Mouse (Mus musculus) cortical plate, adult 2 months (tissue): Measurements from ENCODE around the gene Ifnb1. TPM values are rescaled to one million over a fixed set of nuclear protein-coding genes. Genes with fewer than 3 reads are reported as not detected.
A peak's percentile ranks its signal among the peaks of the same experiment; 100 is the strongest.

ENCODE experiments used
- H3K27ac ChIP-seq: fragments of 200-500 bp; 2 replicates; pipeline ENCODE4 v1.5.1; 2012; ENCODE audit warnings: low read length, control low read depth, inconsistent platforms; ENCODE audit not compliant: insufficient read depth
- H3K4me1 ChIP-seq: fragments of 200-500 bp; 2 replicates; pipeline ENCODE4 v1.6.1; 2011; ENCODE audit warnings: low read length; ENCODE audit not compliant: control insufficient read depth, insufficient read depth
- H3K4me3 ChIP-seq: fragments of 200-500 bp; 2 replicates; pipeline ENCODE4 v1.5.1; 2011; ENCODE audit warnings: mild to moderate bottlenecking, low read length, control low read depth; ENCODE audit not compliant: insufficient read depth
- CTCF ChIP-seq: fragments of 200-500 bp; IDR thresholded peaks from 2 replicates; pipeline ENCODE4 v1.5.1; 2011; ENCODE audit warnings: mild to moderate bottlenecking, control low read depth, low read length; ENCODE audit not compliant: insufficient read depth; ENCODE audit errors: extremely low read depth
- POLR2A ChIP-seq: fragments of 200-500 bp; IDR thresholded peaks from 2 replicates; pipeline ENCODE4 v1.6.1; 2011; ENCODE audit warnings: mild to moderate bottlenecking, low read length, control low read depth; ENCODE audit not compliant: insufficient read depth; ENCODE audit errors: extremely low read depth
- polyA plus RNA-seq: library from polyadenylated mRNA; depleted of rRNA; stranded (reverse); fragments of >200 nt; gene quantifications from 2 replicates; pipeline ENCODE4 v1.2.3, GENCODE M21; 2012

The Ifnb1 gene
- polyA plus RNA-seq, 1 experiment: not detected

DNA sequence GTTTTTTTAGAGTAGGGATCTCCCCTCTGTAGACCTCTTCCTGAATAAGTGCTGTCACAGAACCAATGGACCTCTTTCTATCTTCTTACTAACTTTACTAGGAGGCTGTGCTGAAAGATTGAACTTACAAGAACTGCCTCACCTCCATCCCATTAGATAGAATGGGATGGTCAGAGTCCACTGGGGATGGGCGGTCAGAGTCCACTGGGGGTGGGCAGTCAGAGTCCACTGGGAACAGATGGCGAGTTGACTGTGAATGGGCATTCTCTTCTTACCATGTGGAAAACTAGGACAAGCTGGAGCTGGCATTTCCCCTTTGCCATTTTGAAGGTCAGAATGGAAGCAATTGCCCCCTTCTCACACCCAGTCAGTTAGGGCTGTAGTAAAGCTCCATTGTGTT lies 10.9 kb upstream of the Ifnb1 start:
- TF ChIP-seq POLR2A: no peak
- no peak for TF ChIP-seq CTCF
- Histone ChIP-seq H3K4me1 (no peaks in the 10 kb centered on the region), H3K4me3 (no peak overlapping the region), H3K27ac (no peak overlapping the region)

DNA sequence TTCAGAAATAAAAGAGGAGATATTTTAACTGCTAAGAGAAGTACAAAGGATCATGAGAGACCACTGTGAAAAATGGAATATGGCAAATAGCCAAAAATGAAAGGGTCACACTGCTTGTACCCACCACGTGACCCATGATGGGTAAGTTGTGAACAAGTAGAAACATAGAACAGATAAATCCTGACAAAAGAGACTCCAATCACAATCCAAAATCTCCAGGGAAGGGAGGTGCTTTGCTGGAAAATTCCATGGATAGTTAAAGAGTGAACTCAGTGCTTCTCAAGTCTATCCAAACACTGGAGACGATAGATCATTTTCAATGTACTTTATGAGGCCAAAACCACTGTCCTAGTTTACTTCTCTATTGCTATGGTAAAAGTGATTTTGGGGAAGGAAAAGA lies 8.3 kb upstream of the Ifnb1 start:
- H3K27ac ChIP-seq: no peak overlapping the region
- no peaks in the 10 kb centered on the region for H3K4me1 ChIP-seq
- TF ChIP-seq CTCF (no peak), POLR2A (no peak)

DNA sequence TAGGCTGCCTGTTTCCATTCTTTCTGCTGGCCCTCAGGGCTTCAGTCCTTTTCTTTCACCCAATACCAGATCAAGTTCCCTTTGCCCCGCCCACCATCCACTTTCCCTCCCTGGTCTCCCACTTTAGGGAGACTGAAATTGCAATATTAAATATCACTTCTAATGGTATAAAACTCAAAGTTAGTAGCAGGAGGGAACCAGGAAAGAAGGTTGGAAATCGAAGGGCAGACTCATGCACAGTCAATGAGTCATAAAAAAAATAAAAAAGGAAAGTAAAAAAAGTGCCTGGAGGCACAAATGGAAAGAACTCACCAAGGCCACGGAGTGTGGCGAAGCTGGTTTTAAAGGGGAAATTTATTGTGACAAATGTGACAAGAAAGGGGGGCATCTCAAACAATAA lies 7.7 kb upstream of the Ifnb1 start:
- Histone ChIP-seq H3K4me3 (no peak overlapping the region), H3K27ac (no peak overlapping the region), H3K4me1 (no peaks in the 10 kb centered on the region)
- TF ChIP-seq POLR2A (no peak), CTCF (no peak)

More for the DNA sequence above, 8.3 kb upstream of the Ifnb1 start:
- H3K4me3 ChIP-seq: no peak overlapping the region

DNA sequence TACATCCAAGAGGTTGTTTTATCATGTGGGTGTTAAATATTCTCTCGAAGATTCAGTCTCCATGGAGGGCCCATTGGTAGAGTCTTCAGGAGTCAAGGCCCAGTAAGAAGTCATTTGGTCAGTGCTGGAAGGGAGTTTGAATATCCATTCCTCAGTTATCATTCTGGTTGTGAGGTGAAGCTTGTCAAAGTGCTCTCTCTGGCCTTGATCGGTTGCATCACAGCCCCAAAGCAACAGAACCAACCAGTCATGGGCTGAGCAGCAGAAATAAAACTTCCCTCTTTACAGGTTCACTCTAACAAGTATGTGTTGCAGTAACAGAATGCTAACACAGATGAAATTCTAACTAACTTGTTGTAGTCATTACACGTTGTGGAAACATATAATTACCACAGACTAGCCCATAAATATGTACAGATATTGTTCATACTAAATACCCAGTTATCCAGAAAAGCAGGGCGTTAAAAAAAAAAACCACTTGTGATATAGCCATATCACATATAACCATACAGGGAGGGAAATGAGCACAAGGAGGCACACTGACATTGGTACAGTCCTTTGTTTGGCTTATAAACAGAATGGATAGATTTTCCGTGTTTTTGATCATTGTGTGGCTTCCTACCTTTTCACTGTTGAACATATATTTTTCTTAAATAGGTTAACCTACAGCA lies 3.9 kb upstream of the Ifnb1 start:
- TF ChIP-seq CTCF (no peak), POLR2A (no peak)
- Histone ChIP-seq H3K4me1 (no peaks in the 10 kb centered on the region), H3K4me3 (no peak overlapping the region), H3K27ac (no peak overlapping the region)

DNA sequence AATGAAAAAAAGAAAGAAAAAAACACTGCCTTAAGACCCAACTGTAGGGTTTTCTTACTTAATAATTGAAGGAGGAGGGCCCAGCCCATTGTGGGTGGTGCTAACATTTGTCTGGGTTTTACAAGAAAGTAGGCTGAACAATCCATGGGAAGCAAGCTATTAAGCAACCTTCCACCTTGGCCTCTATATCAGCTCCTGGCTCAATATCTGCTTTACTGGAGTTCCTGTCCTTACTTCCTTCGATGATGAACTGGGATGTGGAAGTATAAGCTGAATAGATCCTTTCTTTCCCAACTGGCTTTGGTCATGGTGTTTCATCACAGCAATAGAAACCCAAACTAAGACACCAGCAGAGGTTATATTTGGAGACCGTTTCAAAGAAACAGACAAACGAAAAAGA lies 2.8 kb upstream of the Ifnb1 start:
- Histone ChIP-seq H3K4me3 (no peak overlapping the region), H3K4me1 (no peaks in the 10 kb centered on the region), H3K27ac (no peak overlapping the region)
- no peak for TF ChIP-seq CTCF
- no peak for TF ChIP-seq POLR2A

DNA sequence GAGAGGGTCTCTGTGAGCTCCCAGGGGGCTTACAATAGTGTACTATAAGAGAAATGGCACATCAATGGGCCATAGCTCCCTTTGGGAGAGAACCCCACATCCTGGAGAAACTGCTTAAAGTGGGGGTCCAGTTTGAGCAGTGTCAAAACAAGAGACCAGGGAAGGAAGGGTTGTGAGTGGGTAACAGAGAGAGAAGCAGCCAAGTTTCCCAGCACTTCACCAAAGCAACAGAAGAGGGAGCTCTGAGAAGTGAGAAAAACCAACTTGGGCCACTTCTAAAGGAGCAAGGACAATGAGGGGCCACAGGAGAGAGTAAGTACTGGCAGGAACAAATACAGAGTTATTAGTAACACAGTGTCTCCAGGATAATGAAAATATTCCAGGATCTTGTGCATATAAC lies 667 bp upstream of the Ifnb1 start:
- H3K27ac ChIP-seq: no peak overlapping the region
- no peaks in the 10 kb centered on the region for H3K4me1 ChIP-seq
- no peak overlapping the region for H3K4me3 ChIP-seq
- no peak for TF ChIP-seq POLR2A
- TF ChIP-seq CTCF: peak; percentile 23; the same call in 1 of the 2 replicates

DNA sequence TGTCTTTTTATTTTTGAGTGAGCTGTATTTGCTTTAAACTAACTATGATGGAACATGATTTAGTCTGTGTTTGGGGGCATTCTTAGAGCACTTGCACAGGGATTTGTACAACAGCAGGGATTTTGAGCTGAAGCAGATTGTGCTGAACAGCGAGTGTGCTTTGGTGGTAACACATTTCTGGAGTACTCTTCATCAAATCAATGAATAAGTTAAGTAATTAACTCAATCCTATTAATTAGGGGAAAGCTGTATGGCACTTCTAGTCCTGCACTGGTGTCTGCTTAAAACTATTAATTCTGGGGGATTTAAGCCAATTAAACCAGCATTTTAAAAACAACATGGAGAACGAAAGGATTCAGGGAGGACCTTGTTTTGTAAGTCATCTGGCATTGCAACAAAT lies 4.6 kb downstream of the Ifnb1 start:
- Histone ChIP-seq H3K4me3 (no peak overlapping the region), H3K27ac (no peak overlapping the region), H3K4me1 (no peaks in the 10 kb centered on the region)
- TF ChIP-seq CTCF (no peak), POLR2A (no peak)

DNA sequence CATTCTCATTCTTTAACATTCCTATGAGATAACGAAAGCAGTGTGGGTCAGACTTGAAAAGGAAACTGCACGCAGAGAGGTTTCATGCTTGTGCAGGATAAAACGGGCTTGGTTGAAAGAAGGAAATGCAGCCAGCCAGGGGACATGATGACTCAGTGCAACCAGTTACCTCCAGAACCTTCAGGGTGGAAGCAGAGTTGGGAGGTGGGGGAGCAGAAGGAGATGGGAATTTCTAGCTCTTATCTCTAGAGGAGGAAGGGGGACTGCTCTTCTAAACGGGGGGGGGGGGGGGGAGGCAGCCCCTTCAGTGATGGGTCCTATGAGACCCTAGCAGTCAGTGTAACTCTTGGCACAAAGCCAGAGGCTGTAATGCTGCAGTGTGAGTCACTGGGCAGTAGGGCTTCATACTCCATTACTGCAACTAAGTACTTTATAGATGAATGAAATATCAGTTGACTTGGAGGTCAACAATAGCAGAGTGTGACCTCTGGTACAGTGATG lies 6.8 kb downstream of the Ifnb1 start:
- H3K4me1 ChIP-seq: no peaks in the 10 kb centered on the region
- no peak overlapping the region for H3K4me3 ChIP-seq
- no peak overlapping the region for H3K27ac ChIP-seq
- TF ChIP-seq CTCF: no peak
- TF ChIP-seq POLR2A: no peak

DNA sequence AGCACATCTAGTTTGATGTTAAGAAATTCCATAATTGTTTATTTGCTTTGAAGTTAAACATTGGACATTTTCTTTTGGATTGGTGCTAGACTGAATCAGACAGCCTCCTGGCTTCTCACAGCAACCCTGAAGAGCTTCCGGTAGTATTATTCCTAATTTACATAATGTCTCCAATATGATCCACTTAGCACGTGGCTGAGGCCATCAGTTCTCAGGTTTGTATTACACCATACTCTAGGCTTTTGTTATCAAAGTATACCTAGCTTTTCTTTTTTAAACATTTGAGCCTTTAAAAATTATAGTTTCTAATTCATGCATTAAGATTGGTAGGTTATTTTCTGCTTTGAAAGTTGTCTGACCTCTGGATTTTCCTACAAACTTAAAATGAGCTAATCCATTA lies 7.3 kb downstream of the Ifnb1 start:
- Histone ChIP-seq H3K4me1 (no peaks in the 10 kb centered on the region), H3K4me3 (no peak overlapping the region), H3K27ac (no peak overlapping the region)
- no peak for TF ChIP-seq POLR2A
- no peak for TF ChIP-seq CTCF

DNA sequence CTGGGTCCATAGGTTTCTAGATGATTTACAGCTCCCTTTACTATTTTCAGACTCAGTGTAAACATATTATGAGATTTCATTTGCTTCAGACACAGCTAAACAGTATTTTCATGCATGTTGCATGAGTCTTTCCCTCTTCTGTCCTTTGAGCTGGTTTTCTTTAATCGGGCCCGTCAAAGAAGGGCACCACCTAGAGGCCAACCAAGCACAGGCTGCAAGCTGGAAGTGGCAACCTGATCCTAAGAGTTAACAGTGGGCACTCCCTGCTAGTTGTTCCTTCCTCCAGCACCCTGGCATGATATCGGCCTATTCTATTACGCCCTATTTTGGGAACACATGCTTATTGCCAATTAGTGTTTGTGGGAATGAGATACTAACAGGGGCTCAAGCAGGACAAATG lies 8.2 kb downstream of the Ifnb1 start:
- H3K27ac ChIP-seq: no peak overlapping the region

DNA sequence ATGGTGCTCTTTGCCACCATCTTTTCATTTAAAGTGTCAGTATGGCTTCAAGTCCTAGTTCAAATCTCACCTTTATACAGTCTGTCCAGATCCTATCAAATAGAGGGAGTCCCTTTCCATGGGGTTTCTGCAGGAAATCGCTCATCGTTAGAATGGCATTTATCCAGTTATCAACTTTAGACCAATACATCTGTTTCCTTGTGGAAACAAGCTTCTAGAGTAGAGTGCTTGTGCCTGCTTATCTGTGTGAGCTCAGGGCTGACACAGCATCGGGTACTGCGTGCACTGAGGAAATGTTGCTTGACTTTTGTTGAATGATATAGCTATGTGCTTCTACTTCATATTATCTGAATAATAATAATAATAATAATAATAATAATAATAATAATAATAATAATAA lies 8.8 kb downstream of the Ifnb1 start:
- Histone ChIP-seq H3K4me3 (no peak overlapping the region), H3K27ac (no peak overlapping the region), H3K4me1 (no peaks in the 10 kb centered on the region)
- no peak for TF ChIP-seq CTCF
- no peak for TF ChIP-seq POLR2A

More for the DNA sequence above, 8.2 kb downstream of the Ifnb1 start:
- Histone ChIP-seq H3K4me1 (no peaks in the 10 kb centered on the region), H3K4me3 (no peak overlapping the region)
- no peak for TF ChIP-seq POLR2A
- TF ChIP-seq CTCF: peak; percentile 63
